Mouse (Mus musculus): Measurements from ENCODE around the gene Scgb1a1. TPM values are rescaled to one million over a fixed set of nuclear protein-coding genes. Genes with fewer than 3 reads are reported as not detected.

Gene Scgb1a1
- total and polyA plus RNA-seq, 3 experiments, result not detected

DNA sequence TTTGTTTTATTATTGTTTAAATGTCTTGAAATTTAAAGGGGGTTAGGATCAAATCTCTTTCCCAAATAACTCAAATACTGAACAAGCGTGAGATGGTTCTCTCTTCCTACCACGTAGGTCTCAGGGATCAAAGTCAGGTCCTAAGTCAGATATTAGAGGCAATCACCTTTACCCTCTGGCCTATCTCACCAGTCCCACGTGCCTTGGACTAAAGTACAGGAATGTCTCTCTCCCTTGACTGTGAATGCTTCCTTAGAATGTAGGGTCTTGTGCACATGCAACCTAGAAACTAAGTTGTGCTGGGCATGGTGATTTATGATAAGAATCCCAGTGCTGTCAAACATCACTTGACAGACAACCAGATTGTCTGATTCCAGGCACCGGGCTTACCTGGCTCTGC lies 48.5 kb downstream of the Scgb1a1 start:
- no peaks in the 10 kb centered on the region for H3K9me3 ChIP-seq (replicated peaks; ENCODE audit: insufficient read depth, low read length)
- TF ChIP-seq MAX (IDR thresholded peaks at IDR 0.05; ENCODE audit: low read length) (no peak), BHLHE40 (IDR thresholded peaks at IDR 0.05; ENCODE audit: borderline replicate concordance, low read depth, low read length) (no peak), E2F4 (IDR thresholded peaks at IDR 0.05; ENCODE audit: borderline replicate concordance, low read depth, low read length) (no peak), MAZ (IDR thresholded peaks at IDR 0.05; ENCODE audit: low read depth, low read length) (no peak), POLR2AphosphoS2 (IDR thresholded peaks at IDR 0.05; ENCODE audit: low read length) (no peak), RCOR1 (IDR thresholded peaks at IDR 0.05; ENCODE audit: low read depth, low read length) (no peak), CHD1 (IDR thresholded peaks at IDR 0.05; ENCODE audit: low read depth, low read length) (no peak)
- no peak overlapping the region for H3K9ac ChIP-seq (ENCODE audit: control insufficient read depth, low read depth, low read length, poor library complexity, severe bottlenecking)
- no peak overlapping the region for H3K27ac ChIP-seq (ENCODE audit: control insufficient read depth, low read depth, low read length)
- no peaks in the 10 kb centered on the region for H3K79me2 ChIP-seq (ENCODE audit: control insufficient read depth, insufficient read depth, low read length, poor library complexity)
- H3K36me3 ChIP-seq (ENCODE audit: control insufficient read depth in 1 of 2, insufficient read depth in 2 of 2, low read length in 2 of 2), result peaks cover 0 to 27% of the 10 kb centered on the region in 2 experiments; a peak in 2 of 4 replicates
- H3K4me1 ChIP-seq (ENCODE audit: control insufficient read depth in 1 of 2, insufficient read depth in 2 of 2, low read length in 2 of 2), result peaks cover 8 to 35% of the 10 kb centered on the region in 2 experiments
- no peak overlapping the region for H3K4me3 ChIP-seq (ENCODE audit: control insufficient read depth in 1 of 2, insufficient read depth in 1 of 2, low read depth in 2 of 2, low read length in 2 of 2)
- DNase-seq (ENCODE audit: low read depth, low spot score), result no peak
- H3K27me3 ChIP-seq (ENCODE audit: control insufficient read depth in 1 of 2, insufficient read depth in 2 of 2, low read length in 2 of 2), result no peaks in the 10 kb centered on the region

GRCm38 (mm10) chr19:9038136-9038535 lies 49.6 kb downstream of the Scgb1a1 start:
- no peak for TF ChIP-seq SIN3A (IDR thresholded peaks at IDR 0.05; ENCODE audit: low read length)
- no peak for TF ChIP-seq ETS1 (IDR thresholded peaks at IDR 0.05; ENCODE audit: low read depth, low read length)
- no peak for TF ChIP-seq GABPA (IDR thresholded peaks at IDR 0.05; ENCODE audit: low read depth, low read length)
- no peak for TF ChIP-seq POLR2AphosphoS2 (IDR thresholded peaks at IDR 0.05; ENCODE audit: low read length)
- no peak for TF ChIP-seq NRF1 (IDR thresholded peaks at IDR 0.05; ENCODE audit: insufficient read depth, low read depth, low read length, poor library complexity, severe bottlenecking)
- TF ChIP-seq GATA1 (IDR thresholded peaks at IDR 0.05; ENCODE audit: low read depth, low read length), result no peak
- no peak for TF ChIP-seq RAD21 (IDR thresholded peaks at IDR 0.05; ENCODE audit: low read depth, low read length)
- no peak for TF ChIP-seq MAZ (IDR thresholded peaks at IDR 0.05; ENCODE audit: low read depth, low read length)
- TF ChIP-seq POLR2AphosphoS5 (IDR thresholded peaks at IDR 0.05; ENCODE audit: borderline replicate concordance, low read depth, low read length), result no peak
- no peak for TF ChIP-seq CHD1 (IDR thresholded peaks at IDR 0.05; ENCODE audit: low read depth, low read length)
- Histone ChIP-seq H3K27me3 (ENCODE audit: control insufficient read depth in 1 of 2, insufficient read depth in 2 of 2, low read length in 2 of 2) (no peaks in the 10 kb centered on the region), H3K9me3 (replicated peaks; ENCODE audit: insufficient read depth, low read length) (no peaks in the 10 kb centered on the region), H3K27ac (ENCODE audit: control insufficient read depth, low read depth, low read length) (no peak overlapping the region), H3K4me1 (ENCODE audit: control insufficient read depth in 1 of 2, insufficient read depth in 2 of 2, low read length in 2 of 2) (peaks cover 11 to 36% of the 10 kb centered on the region in 2 experiments), H3K9ac (ENCODE audit: control insufficient read depth, low read depth, low read length, poor library complexity, severe bottlenecking) (no peak overlapping the region), H3K36me3 (ENCODE audit: control insufficient read depth in 1 of 2, insufficient read depth in 2 of 2, low read length in 2 of 2) (peaks cover 0 to 30% of the 10 kb centered on the region in 2 experiments; a peak in 2 of 4 replicates), H3K79me2 (ENCODE audit: control insufficient read depth, insufficient read depth, low read length, poor library complexity) (no peaks in the 10 kb centered on the region), H3K4me3 (ENCODE audit: control insufficient read depth in 1 of 2, insufficient read depth in 1 of 2, low read depth in 2 of 2, low read length in 2 of 2) (no peak overlapping the region)
- no peak for DNase-seq (ENCODE audit: low read depth, low spot score)

GRCm38 (mm10) chr19:9035101-9035500 lies 52.7 kb downstream of the Scgb1a1 start:
- Histone ChIP-seq H3K79me2 (ENCODE audit: control insufficient read depth, insufficient read depth, low read length, poor library complexity) (no peaks in the 10 kb centered on the region), H3K36me3 (ENCODE audit: control insufficient read depth in 1 of 2, insufficient read depth in 2 of 2, low read length in 2 of 2) (peaks cover 0 to 20% of the 10 kb centered on the region in 2 experiments; a peak in 2 of 4 replicates), H3K4me3 (ENCODE audit: control insufficient read depth in 1 of 2, insufficient read depth in 1 of 2, low read depth in 2 of 2, low read length in 2 of 2) (no peak overlapping the region), H3K27ac (ENCODE audit: control insufficient read depth, low read depth, low read length) (no peak overlapping the region), H3K9ac (ENCODE audit: control insufficient read depth, low read depth, low read length, poor library complexity, severe bottlenecking) (no peak overlapping the region), H3K9me3 (replicated peaks; ENCODE audit: insufficient read depth, low read length) (no peaks in the 10 kb centered on the region), H3K27me3 (ENCODE audit: control insufficient read depth in 1 of 2, insufficient read depth in 2 of 2, low read length in 2 of 2) (no peaks in the 10 kb centered on the region), H3K4me1 (ENCODE audit: control insufficient read depth in 1 of 2, insufficient read depth in 2 of 2, low read length in 2 of 2) (peaks cover 14 to 30% of the 10 kb centered on the region in 2 experiments)
- DNase-seq (ENCODE audit: low read depth, low spot score), result no peak
- no peak for TF ChIP-seq RAD21 (IDR thresholded peaks at IDR 0.05; ENCODE audit: low read depth, low read length)
- no peak for TF ChIP-seq GATA1 (IDR thresholded peaks at IDR 0.05; ENCODE audit: low read depth, low read length)
- no peak for TF ChIP-seq TCF12 (IDR thresholded peaks at IDR 0.05; ENCODE audit: low read depth, low read length)
- TF ChIP-seq EP300 (IDR thresholded peaks at IDR 0.05; ENCODE audit: low read depth in 1 of 2, low read length in 2 of 2), result no peak
- no peak for TF ChIP-seq ETS1 (IDR thresholded peaks at IDR 0.05; ENCODE audit: low read depth, low read length)
- no peak for TF ChIP-seq UBTF (IDR thresholded peaks at IDR 0.05; ENCODE audit: borderline replicate concordance, insufficient read depth, low read depth, low read length)
- no peak for TF ChIP-seq HCFC1 (IDR thresholded peaks at IDR 0.05; ENCODE audit: low read depth, low read length)
- no peak for TF ChIP-seq SMC3 (IDR thresholded peaks at IDR 0.05; ENCODE audit: low read depth, low read length)
- TF ChIP-seq SIN3A (IDR thresholded peaks at IDR 0.05; ENCODE audit: low read length), result no peak
- TF ChIP-seq MAX (IDR thresholded peaks at IDR 0.05; ENCODE audit: low read length), result no peak
- no peak for TF ChIP-seq JUND (IDR thresholded peaks at IDR 0.05; ENCODE audit: low read depth, low read length)
- no peak for TF ChIP-seq USF1 (IDR thresholded peaks at IDR 0.05; ENCODE audit: low read depth, low read length)
- no peak for TF ChIP-seq MAZ (IDR thresholded peaks at IDR 0.05; ENCODE audit: low read depth, low read length)
- TF ChIP-seq MEF2A (IDR thresholded peaks at IDR 0.05; ENCODE audit: extremely low read depth, insufficient replicate concordance, low read depth, low read length, poor library complexity, severe bottlenecking), result no peak
- no peak for TF ChIP-seq MYB (IDR thresholded peaks at IDR 0.05; ENCODE audit: low read depth, low read length)

Data from MEL (cell line).